Comparison of ENCODE assay signal across 20 mouse cellular contexts in genomic region chr3:31133664-31134063, GRCm38 (mm10). TPM values are rescaled to one million over a fixed set of nuclear protein-coding genes. Genes with fewer than 3 reads are reported as not detected.
DNase-seq lines count a peak whose midpoint lies in the region; ATAC-seq lines count a peak whose summit lies in the region.
"Had no signal": no experiment of that assay in that cellular context is flagged by ENCODE, and none has a peak within 500 bp of the region (broad histone marks: within the 10 kb centered on the region; RNA-seq: fewer than 3 reads in every experiment).

No protein-coding gene starts in this region.

- H3K9ac ChIP-seq in liver, embryonic 11.5 days (ENCODE audit: low read depth, low read length): no peak overlapping the region
- H3K9ac ChIP-seq in forebrain, embryonic 14.5 days (ENCODE audit: low read length): no peak overlapping the region
- H3K9ac ChIP-seq: forebrain, postnatal 0 days; neural tube, embryonic 13.5 days; stomach, embryonic 15.5 days had no signal

- H3K27me3 ChIP-seq in liver, embryonic 11.5 days (replicated peaks; ENCODE audit: control insufficient read depth, insufficient read depth, low read length): no peaks in the 10 kb centered on the region
- no peaks in the 10 kb centered on the region for H3K27me3 ChIP-seq in forebrain, embryonic 14.5 days (replicated peaks; ENCODE audit: control insufficient read depth, insufficient read depth, low read length)
- H3K27me3 ChIP-seq: neural tube, embryonic 13.5 days; stomach, embryonic 15.5 days had no signal

- DNase-seq in lung, postnatal 10 days: peak; percentile 15
- DNase-seq in lung, adult 18-20 months: no peak
- no peak for DNase-seq in liver, embryonic 11.5 days (ENCODE audit: low spot score)
- DNase-seq in MN1 (ENCODE audit: low spot score): no peak
- DNase-seq in cerebellum, adult 8-10 months: no peak
- DNase-seq in forebrain, embryonic 14.5 days (ENCODE audit: low spot score): no peak
- DNase-seq: adrenal gland, postnatal 14 days; cerebellum, adult 11-12 months; forebrain, postnatal 0 days; gastrocnemius, adult 2 months; kidney, postnatal 10 days; retina, postnatal 1 day; thymus, postnatal 14 days had no signal

- no peak overlapping the region for H3K27ac ChIP-seq in liver, embryonic 11.5 days (ENCODE audit: low read depth, low read length)
- H3K27ac ChIP-seq in forebrain, embryonic 14.5 days (ENCODE audit: low read depth, low read length): no peak overlapping the region
- H3K27ac ChIP-seq: gastrocnemius, adult 2 months; layer of hippocampus, adult 2 months; limb, embryonic 10.5 days; midbrain, embryonic 10.5 days; neural tube, embryonic 13.5 days had no signal

- ATAC-seq in hematopoietic stem cell, adult 5-6 weeks (replicated peaks in 1 of 2; ENCODE audit: insufficient read depth in 1 of 2, low FRiP score in 2 of 2, low TSS enrichment in 1 of 2, low read depth in 1 of 2, poor library complexity in 2 of 2, severe bottlenecking in 2 of 2): peak; percentile 65 to 69
- ATAC-seq in liver, embryonic 11.5 days (replicated peaks; ENCODE audit: low FRiP score): peak; percentile 19; the same call in 1 of the 2 replicates
- peak; percentile 41 for ATAC-seq in megakaryocyte progenitor cell, adult 5-6 weeks (replicated peaks; ENCODE audit: poor library complexity)
- ATAC-seq in forebrain, embryonic 14.5 days: no peak
- ATAC-seq: forebrain, postnatal 0 days had no signal

- peaks cover 11% of the 10 kb centered on the region for H3K4me1 ChIP-seq in liver, embryonic 11.5 days (replicated peaks; ENCODE audit: control insufficient read depth, insufficient read depth, low read length)
- no peaks in the 10 kb centered on the region for H3K4me1 ChIP-seq in forebrain, embryonic 14.5 days (ENCODE audit: control insufficient read depth, insufficient read depth, low read length)
- H3K4me1 ChIP-seq: limb, embryonic 10.5 days; neural tube, embryonic 13.5 days had no signal

- H3K4me3 ChIP-seq in liver, embryonic 11.5 days (ENCODE audit: low read depth, low read length): no peak overlapping the region
- no peak overlapping the region for H3K4me3 ChIP-seq in forebrain, embryonic 14.5 days (ENCODE audit: low read depth, low read length)
- H3K4me3 ChIP-seq: gastrocnemius, adult 2 months; layer of hippocampus, adult 2 months; limb, embryonic 10.5 days; midbrain, embryonic 10.5 days; neural tube, embryonic 13.5 days; stomach, embryonic 15.5 days had no signal

- H3K4me2 ChIP-seq in liver, embryonic 11.5 days: no peak overlapping the region
- no peak overlapping the region for H3K4me2 ChIP-seq in forebrain, embryonic 14.5 days (ENCODE audit: low read length)
- H3K4me2 ChIP-seq: neural tube, embryonic 13.5 days; stomach, embryonic 15.5 days had no signal

- no peaks in the 10 kb centered on the region for H3K36me3 ChIP-seq in liver, embryonic 11.5 days (ENCODE audit: control insufficient read depth, insufficient read depth, low read length)
- no peaks in the 10 kb centered on the region for H3K36me3 ChIP-seq in forebrain, embryonic 14.5 days (ENCODE audit: control insufficient read depth, insufficient read depth, low read length)
- H3K36me3 ChIP-seq: limb, embryonic 10.5 days; midbrain, embryonic 10.5 days; neural tube, embryonic 13.5 days; stomach, embryonic 15.5 days had no signal

- H3K9me3 ChIP-seq in liver, embryonic 11.5 days (ENCODE audit: control insufficient read depth, low read length): no peaks in the 10 kb centered on the region
- no peaks in the 10 kb centered on the region for H3K9me3 ChIP-seq in forebrain, embryonic 14.5 days (replicated peaks; ENCODE audit: control insufficient read depth, low read length)
- H3K9me3 ChIP-seq: limb, embryonic 10.5 days; midbrain, embryonic 10.5 days; neural tube, embryonic 13.5 days; stomach, embryonic 15.5 days had no signal

- 14% methylated on average over 5 of the region's 5 CpGs for WGBS in liver, embryonic 11.5 days
- WGBS in forebrain, embryonic 14.5 days: 75% methylated on average over 5 of the region's 5 CpGs

RNA-seq across cellular contexts. Expression of gene Cldn11, which starts 16.1 kb away (rescaled TPM):
- total RNA-seq in hematopoietic stem cell, adult 5-6 weeks (2017): not detected in 2 replicates
- 0.56 and 0.89 TPM in 2 replicates for polyA plus RNA-seq in liver, embryonic 11.5 days (2014; fragmentation: Nextera tagmentation; extraction: Ambion mirVana)
- not detected in 2 replicates for total RNA-seq in megakaryocyte progenitor cell, adult 5-6 weeks (2015)
- not detected in 2 replicates for total RNA-seq in megakaryocyte progenitor cell, adult 5-6 weeks (2017)
- polyA plus RNA-seq in forebrain, embryonic 14.5 days (2014; fragmentation: Nextera tagmentation; extraction: Ambion mirVana): 55.3 and 60.4 TPM in 2 replicates

RNA-seq across cellular contexts. Expression of gene Skil, which starts 38.8 kb away (rescaled TPM):
- total RNA-seq in hematopoietic stem cell, adult 5-6 weeks (2017): 49.2 and 65.2 TPM in 2 replicates
- polyA plus RNA-seq in liver, embryonic 11.5 days (2014; fragmentation: Nextera tagmentation; extraction: Ambion mirVana): 14.2 and 16.6 TPM in 2 replicates
- 5.9 and 6.7 TPM in 2 replicates for total RNA-seq in megakaryocyte progenitor cell, adult 5-6 weeks (2015)
- total RNA-seq in megakaryocyte progenitor cell, adult 5-6 weeks (2017): 13.2 and 15.9 TPM in 2 replicates
- 24.2 and 36.0 TPM in 2 replicates for polyA plus RNA-seq in forebrain, embryonic 14.5 days (2014; fragmentation: Nextera tagmentation; extraction: Ambion mirVana)
